Mouse (Mus musculus) retina, adult 2 months (tissue): ENCODE results near the gene Wdr83.
A peak's percentile ranks its signal among the peaks of the same experiment; 100 is the strongest.

ENCODE experiments used
- DNase-seq: peaks from one replicate; pipeline ENCODE4 v3.0.0-alpha.2; 2012; ENCODE audit warnings: low read depth, low spot score

Wdr83 gene

DNA sequence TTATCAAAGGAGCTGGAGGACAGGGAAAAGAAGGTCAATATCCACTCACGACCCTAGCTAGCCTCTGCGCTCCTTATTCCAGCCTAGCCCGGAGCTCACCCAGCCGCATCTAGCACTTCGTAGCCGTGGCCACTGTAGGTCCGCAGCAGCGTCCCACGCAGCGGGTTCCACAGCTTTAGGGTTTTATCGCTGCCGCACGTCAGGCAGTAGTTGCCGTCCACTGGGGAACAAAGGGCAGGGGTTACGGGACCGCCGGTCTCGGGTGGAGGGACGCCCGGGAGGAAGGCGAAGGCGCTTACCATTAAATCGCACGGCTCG is 933 bp downstream of the Wdr83 start:
- no peak for DNase-seq

DNA sequence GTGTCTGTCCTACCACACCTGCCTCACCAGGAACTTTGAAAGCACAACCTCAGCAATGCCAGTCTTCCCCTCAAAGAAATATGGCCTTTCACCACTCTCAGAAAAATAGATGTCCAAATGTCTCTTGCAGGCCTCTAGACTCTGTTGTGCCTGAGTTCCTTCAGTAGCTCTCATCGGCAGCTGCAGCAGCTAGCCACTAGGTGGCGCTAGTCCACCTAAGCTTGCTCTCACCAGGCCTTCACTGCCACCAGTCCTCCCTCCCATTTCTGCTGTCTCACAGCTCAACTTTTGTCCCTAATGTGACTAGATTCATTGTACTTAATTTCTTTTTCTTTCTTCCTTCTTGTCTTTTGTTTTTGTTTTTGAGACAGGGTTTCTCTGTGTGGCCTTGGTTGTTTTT is 4.1 kb downstream of the Wdr83 start:
- DNase-seq: no peak

DNA sequence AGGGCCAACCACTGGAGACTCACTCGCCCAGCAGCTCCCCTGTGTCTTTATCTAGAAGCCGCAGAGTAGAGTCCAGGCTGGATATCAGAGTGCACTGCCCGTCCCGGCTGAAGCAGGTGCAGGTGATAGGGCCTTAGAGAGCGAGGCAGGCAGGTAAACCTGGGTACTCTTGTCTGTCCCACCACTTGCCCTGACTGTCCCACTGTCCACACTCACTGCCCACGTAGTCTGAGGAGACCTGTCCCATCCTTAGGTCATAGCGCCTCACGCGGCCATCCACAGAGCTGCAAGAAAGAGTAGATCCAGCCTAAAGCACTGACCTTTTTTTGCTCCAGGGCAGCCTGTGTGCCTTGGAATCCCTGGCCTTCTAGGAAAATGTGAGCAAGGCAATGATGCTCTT is 5.1 kb downstream of the Wdr83 start:
- no peak for DNase-seq

DNA sequence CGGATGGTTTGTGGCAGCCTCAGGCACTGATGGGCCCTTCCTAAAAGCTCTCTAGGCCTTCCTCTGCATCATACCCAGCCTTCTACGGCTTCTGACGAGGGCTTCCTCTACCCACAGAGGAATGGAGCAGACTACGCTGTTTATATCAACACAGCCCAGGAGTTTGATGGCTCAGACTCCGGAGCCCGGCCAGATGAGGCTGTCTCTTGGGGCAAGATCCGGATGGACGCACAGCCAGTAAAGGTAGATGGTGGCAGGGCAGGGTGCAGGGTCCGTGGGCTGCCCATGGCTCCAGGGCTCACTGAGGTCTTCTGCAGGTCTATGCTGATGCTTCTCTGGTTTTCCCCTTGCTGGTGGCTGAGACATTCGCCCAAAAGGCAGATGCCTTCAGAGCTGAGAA is 6.5 kb downstream of the Wdr83 start:
- DNase-seq: no peak

DNA sequence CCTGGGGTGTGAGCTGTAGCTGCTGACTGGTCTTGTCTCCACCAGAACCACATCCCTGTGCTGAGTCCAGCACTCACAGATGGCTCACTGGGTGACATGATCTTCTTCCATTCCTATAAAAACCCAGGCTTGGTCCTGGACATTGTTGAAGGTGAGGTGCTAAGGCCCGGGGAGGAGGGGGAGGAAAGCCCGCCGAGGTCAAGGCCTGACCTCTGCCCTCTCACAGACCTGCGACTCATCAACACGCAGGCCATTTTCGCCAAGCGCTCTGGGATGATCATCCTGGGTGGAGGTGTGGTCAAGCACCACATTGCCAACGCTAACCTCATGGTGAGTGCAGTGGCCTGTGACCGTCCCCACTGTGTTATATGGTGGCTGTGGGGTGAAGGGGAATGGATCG is 6.9 kb downstream of the Wdr83 start:
- no peak for DNase-seq

DNA sequence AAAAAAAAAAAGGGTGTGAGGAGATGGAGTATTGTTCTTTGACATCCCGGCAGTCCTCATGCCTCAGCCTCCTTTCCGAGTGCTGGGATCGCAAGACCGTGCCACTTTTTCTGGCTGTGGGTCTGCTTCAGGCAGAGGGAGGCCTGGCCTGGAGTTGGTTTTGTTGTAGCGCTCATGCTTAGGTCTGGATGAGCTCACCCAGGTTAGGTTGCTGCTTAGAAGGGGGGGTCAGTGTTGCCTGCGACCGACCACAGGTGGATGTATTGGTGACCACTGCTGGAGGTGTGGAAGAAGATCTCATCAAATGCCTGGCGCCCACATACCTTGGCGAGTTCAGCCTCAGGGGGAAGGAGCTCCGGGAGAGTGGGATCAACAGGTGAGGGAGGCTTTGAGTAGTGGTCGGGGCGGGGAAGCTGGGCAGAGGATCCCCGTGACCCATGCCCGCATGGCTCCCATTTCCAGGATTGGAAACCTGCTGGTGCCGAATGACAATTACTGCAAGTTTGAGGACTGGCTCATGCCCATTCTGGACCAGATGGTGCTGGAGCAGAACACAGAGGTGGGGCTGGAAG is 8.0 kb downstream of the Wdr83 start:
- DNase-seq: no peak

DNA sequence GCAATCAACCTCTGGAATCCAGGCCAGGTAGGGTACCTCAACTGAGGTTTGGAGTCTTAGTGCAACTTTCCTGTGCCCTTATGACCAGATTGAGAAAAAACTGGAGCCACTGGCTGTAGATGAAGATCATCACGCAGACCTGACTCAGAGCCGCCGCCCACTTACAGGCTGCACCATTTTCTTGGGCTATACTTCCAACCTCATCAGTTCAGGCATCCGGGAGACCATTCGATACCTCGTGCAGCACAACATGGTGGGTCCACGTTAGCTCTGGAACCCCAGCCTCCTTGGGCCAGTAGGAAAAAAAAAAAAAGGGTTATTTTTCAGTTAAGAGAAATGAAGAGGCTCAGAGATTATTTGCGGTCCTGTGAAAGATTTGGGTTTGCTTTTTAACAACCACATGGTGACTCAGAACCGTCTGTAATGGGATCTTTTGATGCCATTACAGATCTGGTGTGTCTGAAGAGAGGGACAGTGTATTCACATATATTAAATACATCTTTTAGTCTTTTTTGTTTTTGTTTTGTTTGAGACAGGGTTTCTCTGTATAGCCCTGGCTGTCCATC is 8.7 kb downstream of the Wdr83 start:
- DNase-seq: no peak

DNA sequence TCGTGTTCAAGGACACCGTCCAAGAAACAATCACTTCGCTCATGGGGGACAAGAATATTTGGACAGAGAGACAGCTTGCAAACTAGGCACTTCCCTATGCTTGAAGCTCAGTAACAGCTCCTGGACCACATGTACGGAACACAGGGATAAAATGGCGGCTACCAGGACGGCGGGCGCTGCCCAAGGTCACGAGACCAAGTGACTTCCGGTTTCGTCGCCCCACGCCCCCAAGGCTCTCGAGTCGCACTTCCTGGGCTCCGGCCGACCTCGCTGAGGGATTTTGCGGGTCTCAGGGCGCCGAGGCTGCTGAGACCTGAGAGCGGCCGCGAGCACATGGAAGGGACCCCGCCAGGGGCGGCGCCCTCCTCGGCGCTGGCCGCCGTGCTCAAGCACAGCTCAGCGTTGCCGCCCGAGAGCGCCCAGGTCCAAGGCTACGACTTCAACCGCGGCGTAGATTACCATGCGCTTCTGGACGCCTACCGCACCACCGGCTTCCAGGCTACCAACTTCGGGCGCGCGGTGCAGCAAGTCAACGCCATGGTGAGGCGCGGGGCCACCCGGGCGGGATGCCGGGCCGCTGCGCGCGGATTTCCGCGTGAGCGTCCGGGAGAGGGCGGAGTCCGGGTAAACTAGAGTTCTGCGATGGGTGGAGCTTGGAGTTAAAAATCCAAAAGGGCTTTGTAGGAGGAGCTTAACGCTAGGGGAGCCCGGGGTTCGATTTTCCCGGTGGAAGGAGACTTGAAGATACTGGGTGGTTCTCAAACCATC is 9.4 kb downstream of the Wdr83 start, which contains the start of gene Dhps:
Dhps (plus strand) TSS at position 244 of the 768 bp plus-strand sequence.
- peak; percentile 76 for DNase-seq

DNA sequence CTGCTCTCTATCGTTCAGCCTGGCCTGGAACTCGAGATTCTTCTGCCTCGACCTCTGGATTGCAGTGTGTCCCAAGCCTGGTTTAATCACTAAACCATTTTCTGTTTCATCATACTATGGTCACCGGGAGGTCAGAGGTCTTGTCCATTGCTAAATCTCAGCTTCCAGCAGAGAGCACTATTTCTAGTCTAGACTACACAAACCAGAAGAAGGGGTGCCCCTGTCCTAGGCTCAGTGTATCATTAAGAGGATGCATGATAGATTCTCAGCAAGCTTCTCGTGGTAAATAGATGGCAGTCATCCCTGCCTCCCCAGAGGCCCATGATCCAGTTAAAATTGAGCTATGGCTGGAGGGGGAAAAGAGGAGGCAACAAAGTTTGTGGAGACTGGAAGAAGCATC is 10.1 kb downstream of the Wdr83 start:
- no peak for DNase-seq

DNA sequence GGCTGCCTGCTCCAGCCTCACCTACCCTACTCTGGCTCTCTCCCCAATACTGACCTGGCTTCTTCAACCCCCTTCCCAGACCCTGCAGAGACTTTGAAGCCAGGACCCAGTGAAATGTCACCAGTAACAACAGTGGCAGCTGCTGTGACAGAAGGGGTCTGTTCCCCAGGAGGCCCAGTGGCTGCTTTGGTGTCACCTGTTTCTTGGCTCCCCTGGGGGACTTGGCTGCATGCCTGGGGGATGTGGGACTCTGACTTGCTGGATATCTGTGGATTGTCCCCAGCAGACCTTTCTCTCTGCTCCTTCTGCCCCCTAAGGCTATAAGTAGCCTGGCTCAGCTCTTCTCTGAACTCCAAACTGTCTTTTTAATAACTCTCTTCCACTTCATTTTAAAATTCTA is 13.1 kb downstream of the Wdr83 start, which contains the start of gene Gm5741:
Gm5741 (minus strand) TSS at position 1 of the 400 bp plus-strand sequence.
- no peak for DNase-seq

DNA sequence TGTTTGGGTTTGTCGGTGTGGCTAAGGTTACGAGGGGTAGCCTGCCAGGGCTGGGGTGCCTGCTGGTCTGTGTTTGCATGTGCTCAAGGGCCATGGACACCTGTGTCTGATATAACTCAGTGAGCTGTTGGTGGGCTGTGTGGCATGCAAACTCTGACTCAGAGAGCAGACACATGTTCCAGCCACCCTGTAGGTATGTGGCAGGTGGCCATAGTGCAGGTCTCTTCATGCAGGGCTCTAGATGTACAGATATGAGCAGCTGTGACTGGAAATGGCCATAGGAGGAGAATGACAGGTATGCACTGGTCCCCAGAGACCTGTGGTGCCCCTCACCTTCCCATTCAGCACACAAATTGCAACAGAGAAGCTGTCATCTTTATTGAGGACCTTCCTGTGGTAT is 14.0 kb downstream of the Wdr83 start:
- DNase-seq: no peak

DNA sequence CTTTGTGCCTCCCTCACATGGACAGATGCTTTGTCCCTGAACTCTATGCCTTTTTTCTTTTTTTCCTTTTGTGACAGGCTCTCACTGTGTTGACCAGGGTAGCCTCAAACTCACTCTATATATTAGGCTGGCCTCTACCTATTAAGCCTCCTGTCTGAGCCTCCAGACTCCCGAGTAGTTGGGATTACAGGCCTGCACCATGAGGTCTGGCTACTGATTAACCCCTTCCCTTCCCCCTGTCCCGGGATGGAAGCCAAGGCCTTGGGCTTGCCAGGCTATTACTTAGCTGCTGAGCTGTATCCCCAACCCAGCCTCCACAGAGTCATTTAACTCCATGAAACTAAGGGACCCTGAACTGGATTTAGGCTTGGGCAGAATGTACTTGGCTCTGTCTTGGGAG is 15.9 kb downstream of the Wdr83 start:
- no peak for DNase-seq

DNA sequence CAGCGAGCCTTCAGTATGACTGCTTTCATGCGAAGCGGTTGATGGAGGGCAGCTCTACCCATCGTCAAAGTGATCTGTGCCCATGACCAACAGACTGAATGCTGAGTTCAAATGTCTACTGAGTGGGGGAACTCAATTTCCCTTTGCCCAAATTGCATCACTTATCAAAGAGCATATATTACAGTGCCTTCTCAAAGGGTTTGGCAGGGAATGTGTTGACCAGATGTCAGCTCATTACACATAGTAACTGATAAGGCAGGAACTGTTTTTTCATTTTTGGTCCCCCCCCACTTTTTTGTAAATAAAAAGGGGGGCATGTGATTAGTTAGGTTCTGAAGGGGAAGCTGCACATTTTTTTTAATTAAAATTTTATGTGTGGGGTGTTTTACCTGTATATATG is 18.5 kb downstream of the Wdr83 start:
- no peak for DNase-seq

DNA sequence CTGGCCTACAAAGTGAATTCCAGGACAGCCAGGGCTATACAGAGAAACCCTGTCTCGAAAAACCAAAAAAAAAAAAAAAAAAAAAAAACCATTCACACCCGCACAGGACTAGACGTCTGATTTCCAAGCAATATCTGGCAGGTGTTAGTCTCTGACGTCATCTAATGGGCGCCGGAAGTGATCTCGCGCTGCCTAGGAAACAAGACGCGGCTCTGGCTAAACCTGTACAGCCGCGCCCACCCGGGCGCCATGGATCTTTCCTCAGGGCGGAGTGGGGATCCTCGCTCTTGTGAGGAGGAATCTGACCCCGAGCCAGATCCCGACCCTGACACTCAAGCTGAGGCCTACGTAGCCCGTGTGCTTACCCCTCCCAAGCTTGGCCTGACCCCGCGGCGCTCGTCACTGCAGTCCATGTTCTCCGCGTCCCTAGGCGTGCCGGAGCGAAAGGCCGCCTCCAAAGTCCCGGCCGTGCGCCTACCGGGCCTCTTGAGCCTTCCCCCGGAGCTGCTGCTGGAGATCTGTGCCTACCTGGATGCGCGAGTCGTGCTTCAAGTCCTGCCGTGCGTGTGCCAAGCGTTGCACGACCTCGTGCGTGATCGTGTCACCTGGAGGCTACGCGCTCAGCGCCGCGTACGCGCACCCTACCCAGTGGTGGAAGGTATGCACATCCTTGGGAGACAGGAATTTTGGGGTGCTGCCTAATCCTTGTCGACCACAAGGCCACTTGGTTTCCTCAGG is 21.1 kb downstream of the Wdr83 start, which contains the start of gene Fbxw9:
Fbxw9 (plus strand) TSS at position 177 of the 738 bp plus-strand sequence.
- DNase-seq: peak; percentile 91

DNA sequence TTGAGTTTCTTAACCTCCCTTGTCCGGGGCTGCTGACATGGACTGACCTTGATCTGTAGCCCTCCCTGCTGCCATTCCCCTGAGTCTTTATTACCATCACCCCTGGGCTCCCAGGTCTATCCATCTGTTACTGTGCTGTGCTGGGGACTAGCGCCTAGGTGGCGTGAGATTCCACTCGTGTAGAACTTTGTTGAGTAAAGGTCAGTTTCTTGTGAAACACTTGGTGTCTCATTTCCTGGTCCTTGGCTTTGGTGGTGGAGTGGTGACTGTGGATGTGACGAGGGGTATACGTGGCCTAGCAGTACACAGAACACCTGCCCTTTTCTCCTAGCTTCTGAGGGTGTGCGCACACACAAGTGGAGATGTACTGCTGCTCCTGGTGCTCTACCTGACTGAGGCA is 23.7 kb downstream of the Wdr83 start:
- no peak for DNase-seq

DNA sequence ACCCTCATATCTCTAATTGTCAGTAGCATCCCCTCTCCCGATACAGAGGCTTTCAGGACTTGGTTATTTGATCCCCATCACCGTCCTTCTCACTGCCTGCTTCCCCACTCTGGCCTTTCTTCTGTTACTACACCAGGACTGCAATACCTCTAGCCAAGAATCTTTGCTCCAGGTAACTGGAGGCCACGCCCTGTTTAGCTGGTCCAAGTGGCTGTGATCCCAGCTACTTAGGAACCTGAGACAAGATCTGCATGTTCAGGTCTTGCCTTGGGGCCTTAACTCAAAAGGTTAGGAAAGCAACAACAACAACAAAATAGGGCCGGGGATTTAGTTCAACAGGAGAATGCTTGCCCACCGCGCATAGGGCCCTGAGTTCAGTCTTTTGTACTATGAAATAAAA is 37.5 kb downstream of the Wdr83 start:
- DNase-seq: no peak

DNA sequence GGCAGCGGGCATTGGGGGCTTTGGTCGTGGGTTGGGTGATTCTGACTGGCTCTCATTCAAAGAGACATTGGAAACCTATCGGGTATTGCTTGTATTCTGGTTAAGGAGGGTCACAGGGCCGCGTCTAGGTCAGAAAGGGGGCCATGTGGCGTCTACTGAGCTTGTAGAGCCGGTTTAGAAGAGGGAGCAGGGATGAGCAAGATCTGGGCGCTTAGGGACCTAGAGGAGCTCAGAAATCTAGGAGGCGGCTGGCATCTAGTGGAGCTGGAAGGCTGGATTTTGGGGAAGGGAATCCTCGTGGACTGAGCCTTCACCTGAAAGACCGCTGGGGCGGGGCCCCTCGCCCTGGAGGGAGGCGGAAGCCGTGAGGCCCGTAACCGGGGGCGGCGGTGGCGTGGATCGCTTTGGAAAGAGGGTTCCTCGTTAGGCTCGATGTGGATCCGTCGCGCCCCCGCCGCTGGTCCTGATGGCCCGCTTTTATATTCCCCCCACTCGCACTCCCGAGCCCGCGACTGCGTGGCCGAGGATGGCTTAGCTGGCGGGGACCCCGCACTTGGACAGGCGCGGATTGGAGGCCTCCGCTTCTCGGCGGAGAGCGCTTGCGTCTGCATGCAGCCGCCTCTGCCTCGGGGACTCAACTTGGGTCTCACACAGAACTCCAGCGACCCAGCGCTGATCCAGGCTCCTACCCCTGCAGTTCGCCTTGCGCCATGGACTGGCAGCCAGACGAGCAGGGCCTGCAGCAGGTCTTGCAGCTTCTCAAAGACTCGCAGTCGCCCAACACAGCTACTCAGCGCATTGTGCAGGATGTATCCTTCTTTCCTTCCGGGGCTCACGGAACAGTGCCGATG is 43.2 kb downstream of the Wdr83 start:
- no peak for DNase-seq

DNA sequence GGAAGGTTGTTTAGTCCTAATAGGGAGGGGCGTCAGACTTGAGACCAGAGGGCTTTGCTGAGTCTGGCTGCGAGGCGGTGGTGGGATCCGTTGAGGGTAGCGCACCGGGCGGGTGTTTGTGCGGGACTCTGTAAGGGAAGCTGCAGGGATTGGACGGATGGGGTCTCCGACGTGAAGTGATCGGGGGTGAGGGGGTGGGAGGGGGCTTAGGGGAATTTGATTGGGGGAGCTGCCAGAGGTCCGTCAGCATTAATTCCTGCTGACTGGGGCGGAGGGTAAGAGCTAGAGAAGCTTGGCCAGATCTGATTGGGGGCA is 43.8 kb downstream of the Wdr83 start:
- DNase-seq: no peak

DNA sequence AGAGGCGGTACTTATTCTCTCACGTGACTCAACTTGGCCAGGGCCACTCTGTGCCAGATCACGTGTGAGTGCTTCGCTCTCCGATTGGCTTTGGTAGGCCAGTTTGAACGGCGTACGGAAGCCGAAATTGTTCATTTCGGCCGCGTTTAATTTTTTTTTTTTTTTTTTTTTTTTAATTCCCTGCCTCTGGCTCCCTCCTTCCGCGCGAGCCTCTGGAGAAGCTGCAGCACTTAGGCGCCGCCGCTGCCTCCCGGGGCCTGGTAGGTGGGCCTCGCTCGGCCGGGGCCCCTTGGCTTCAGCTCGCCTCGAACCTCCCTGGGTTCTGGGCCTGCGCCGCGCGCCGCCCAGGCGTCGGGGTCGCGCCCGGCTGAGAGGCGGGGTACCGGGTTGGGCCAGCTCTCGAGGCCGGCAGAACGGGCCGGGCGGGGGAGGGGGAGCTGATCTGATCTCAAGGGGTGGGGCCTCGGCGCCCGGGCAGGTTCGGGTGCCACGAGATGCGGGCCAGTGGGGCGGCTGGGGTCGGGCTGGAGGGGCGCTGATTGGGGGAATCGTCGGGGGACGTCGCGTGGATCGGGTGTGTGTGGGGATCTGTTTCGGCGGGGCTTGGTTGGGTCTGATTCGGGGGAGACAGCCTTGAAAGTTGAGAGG is 44.3 kb downstream of the Wdr83 start, which contains the start of gene Tnpo2:
Tnpo2 (plus strand) TSS at position 198 of the 648 bp plus-strand sequence.
- peak; percentile 93 for DNase-seq

DNA sequence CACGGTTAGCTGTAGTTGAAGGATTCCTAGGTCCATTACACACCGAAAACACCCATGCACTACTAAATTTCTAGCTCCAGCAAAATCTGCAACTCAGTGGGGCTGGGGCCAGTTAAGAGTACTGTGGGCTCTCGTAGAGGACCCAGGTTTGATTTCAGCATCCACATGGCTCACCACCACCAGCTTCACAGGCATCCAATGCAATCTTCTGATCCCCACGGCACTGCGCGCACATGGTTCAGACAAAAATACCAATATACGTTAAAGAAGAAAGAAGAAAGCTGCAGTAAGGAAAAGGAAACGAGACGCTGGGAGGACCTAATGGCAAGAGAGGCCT is 44.8 kb downstream of the Wdr83 start:
- DNase-seq: no peak

DNA sequence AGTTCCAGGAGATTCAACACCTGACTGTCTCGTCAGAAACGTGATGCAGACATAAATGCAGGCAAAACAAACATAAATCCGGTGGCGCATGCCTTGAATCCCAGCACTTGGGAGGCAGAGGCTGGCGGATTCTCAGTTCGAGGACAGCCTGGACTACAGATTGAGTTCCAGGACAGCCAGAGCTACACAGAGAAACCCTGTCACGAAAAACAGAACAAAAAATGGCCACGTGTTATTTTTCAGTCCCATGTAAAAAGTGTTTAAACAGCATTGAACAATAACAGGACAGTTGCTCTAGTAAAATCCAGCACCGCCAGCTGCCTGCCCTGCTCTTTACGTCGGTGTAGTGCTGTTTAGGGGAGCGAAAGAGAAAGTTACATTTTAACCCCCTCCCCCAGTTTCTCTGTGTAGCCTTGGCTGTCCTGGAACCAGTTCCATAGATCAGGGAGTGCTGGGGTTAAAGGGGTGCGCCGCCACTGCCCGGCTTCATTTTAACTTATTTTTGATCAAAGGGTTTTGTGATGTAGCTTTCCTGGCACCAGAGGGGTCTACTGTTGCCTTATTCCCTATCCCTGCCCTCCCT is 45.3 kb downstream of the Wdr83 start:
- DNase-seq: no peak
